Mouse (Mus musculus) urinary bladder, adult 2 months (tissue): Measurements from ENCODE around the gene Idua. TPM values are rescaled to one million over a fixed set of nuclear protein-coding genes. Genes with fewer than 3 reads are reported as not detected.

Source experiments
- DNase-seq: peaks from one replicate; pipeline ENCODE4 v3.0.0; 2022; ENCODE audit warnings: low spot score
- polyA plus RNA-seq: library from polyadenylated mRNA; depleted of rRNA; stranded (reverse); fragments of >200 nt; gene quantifications from 2 replicates; pipeline ENCODE4 v1.2.3, GENCODE M21; 2012

Gene Idua
- polyA plus RNA-seq, 1 experiment: 24.1 TPM

GRCm38 (mm10) chr5:108654444-108654990 lies 5.6 kb upstream of the Idua start:
- no peak for DNase-seq

- DNase-seq: no peak
Measured at GRCm38 (mm10) chr5:108655381-108655780, 4.8 kb upstream of the Idua start.

- no peak for DNase-seq
Measured at GRCm38 (mm10) chr5:108655891-108656650, 4.1 kb upstream of the Idua start.

GRCm38 (mm10) chr5:108657406-108657805 lies 2.7 kb upstream of the Idua start:
- DNase-seq: no peak

- no peak for DNase-seq
Measured at GRCm38 (mm10) chr5:108658611-108659010, 1.5 kb upstream of the Idua start.

- DNase-seq: peak; percentile 78
Measured at GRCm38 (mm10) chr5:108660632-108661268, 619 bp downstream of the Idua start.

- no peak for DNase-seq
Measured at GRCm38 (mm10) chr5:108662772-108663171, 2.6 kb downstream of the Idua start.

- DNase-seq: no peak
Measured at GRCm38 (mm10) chr5:108665066-108665465, 4.9 kb downstream of the Idua start.

GRCm38 (mm10) chr5:108667370-108667769 lies 7.2 kb downstream of the Idua start:
- no peak for DNase-seq

- no peak for DNase-seq
Measured at GRCm38 (mm10) chr5:108668387-108668932, 8.3 kb downstream of the Idua start.

GRCm38 (mm10) chr5:108668977-108669936 lies 9.1 kb downstream of the Idua start, which contains the start of gene Dgkq:
TSS of gene Dgkq (minus strand) at chr5:108669672.
- DNase-seq: peak; percentile 82

- DNase-seq: no peak
Measured at GRCm38 (mm10) chr5:108669986-108670385, 9.9 kb downstream of the Idua start.

- DNase-seq: no peak
Measured at GRCm38 (mm10) chr5:108670785-108671184, 10.7 kb downstream of the Idua start.

GRCm38 (mm10) chr5:108671757-108672156 lies 11.6 kb downstream of the Idua start:
- DNase-seq: no peak

GRCm38 (mm10) chr5:108674624-108675023 lies 14.5 kb downstream of the Idua start:
- no peak for DNase-seq

- no peak for DNase-seq
Measured at GRCm38 (mm10) chr5:108675251-108675816, 15.2 kb downstream of the Idua start, which contains the start of gene Slc26a1. TSS of gene Slc26a1 (minus strand) at chr5:108675569.

GRCm38 (mm10) chr5:108676772-108677498 lies 16.8 kb downstream of the Idua start:
- no peak for DNase-seq

GRCm38 (mm10) chr5:108677605-108678295 lies 17.6 kb downstream of the Idua start:
- DNase-seq: no peak

GRCm38 (mm10) chr5:108678296-108678854 lies 18.2 kb downstream of the Idua start:
- DNase-seq: no peak
